Mouse (Mus musculus): ENCODE results near the gene Rpl14. TPM values are rescaled to one million over a fixed set of nuclear protein-coding genes. Genes with fewer than 3 reads are reported as not detected.

The Rpl14 gene
- polyA plus RNA-seq, 1 experiment from 2014 or later = 857 TPM

- 75% methylated on average over 2 of the region's 2 CpGs for WGBS
- Histone ChIP-seq H3K4me2 (replicated peaks) (no peak overlapping the region), H3K27me3 (no peaks in the 10 kb centered on the region; the same call in 1 of the 2 replicates), H3K36me3 (no peaks in the 10 kb centered on the region), H3K9ac (no peak overlapping the region), H3K9me3 (replicated peaks) (no peaks in the 10 kb centered on the region), H3K27ac (replicated peaks) (no peak overlapping the region), H3K4me1 (peaks cover 30% of the 10 kb centered on the region), H3K4me3 (replicated peaks) (no peak overlapping the region)
- ATAC-seq (ENCODE audit: insufficient number of reproducible peaks, low FRiP score, low TSS enrichment, low read depth) = no peak
Measured at GRCm38 (mm10) chr9:120545994-120546393, 25.2 kb upstream of the Rpl14 start.

GRCm38 (mm10) chr9:120546482-120546881 is 24.8 kb upstream of the Rpl14 start:
- Histone ChIP-seq H3K9me3 (replicated peaks) (no peaks in the 10 kb centered on the region), H3K4me1 (peaks cover 27% of the 10 kb centered on the region), H3K4me2 (replicated peaks) (no peak overlapping the region), H3K27ac (replicated peaks) (no peak overlapping the region; the same call in 1 of the 2 replicates), H3K27me3 (no peaks in the 10 kb centered on the region; the same call in 1 of the 2 replicates), H3K36me3 (no peaks in the 10 kb centered on the region), H3K4me3 (replicated peaks) (no peak overlapping the region), H3K9ac (no peak overlapping the region)
- no peak for ATAC-seq (ENCODE audit: insufficient number of reproducible peaks, low FRiP score, low TSS enrichment, low read depth)
- 81% methylated on average over 9 of the region's 9 CpGs for WGBS

GRCm38 (mm10) chr9:120547026-120547668 is 24.1 kb upstream of the Rpl14 start:
- Histone ChIP-seq H3K27me3 (no peaks in the 10 kb centered on the region), H3K36me3 (no peaks in the 10 kb centered on the region), H3K4me3 (replicated peaks) (no peak overlapping the region), H3K4me1 (peaks cover 21% of the 10 kb centered on the region), H3K4me2 (replicated peaks) (peak overlapping the region; percentile 39), H3K27ac (replicated peaks) (peak overlapping the region; percentile 41), H3K9me3 (replicated peaks) (no peaks in the 10 kb centered on the region), H3K9ac (no peak overlapping the region)
- 11% methylated on average over 16 of the region's 16 CpGs for WGBS
- ATAC-seq (ENCODE audit: insufficient number of reproducible peaks, low FRiP score, low TSS enrichment, low read depth) = peak; percentile 39

GRCm38 (mm10) chr9:120550778-120551177 is 20.5 kb upstream of the Rpl14 start:
- no peaks in the 10 kb centered on the region for H3K27me3 ChIP-seq
- no peak overlapping the region for H3K4me3 ChIP-seq (replicated peaks)
- no peaks in the 10 kb centered on the region for H3K9me3 ChIP-seq (replicated peaks)
- no peaks in the 10 kb centered on the region for H3K36me3 ChIP-seq
- peaks cover 18% of the 10 kb centered on the region for H3K4me1 ChIP-seq
- no peak overlapping the region for H3K4me2 ChIP-seq (replicated peaks)
- 71% methylated on average over 9 of the region's 9 CpGs for WGBS
- H3K9ac ChIP-seq = no peak overlapping the region
- no peak for ATAC-seq (ENCODE audit: insufficient number of reproducible peaks, low FRiP score, low TSS enrichment, low read depth)
- H3K27ac ChIP-seq (replicated peaks) = no peak overlapping the region

- H3K36me3 ChIP-seq = no peaks in the 10 kb centered on the region
- ATAC-seq (ENCODE audit: insufficient number of reproducible peaks, low FRiP score, low TSS enrichment, low read depth) = no peak
- no peak overlapping the region for H3K4me3 ChIP-seq (replicated peaks)
- no peaks in the 10 kb centered on the region for H3K9me3 ChIP-seq (replicated peaks)
- no peak overlapping the region for H3K27ac ChIP-seq (replicated peaks)
- no peaks in the 10 kb centered on the region for H3K27me3 ChIP-seq
- H3K4me1 ChIP-seq = no peaks in the 10 kb centered on the region
- 84% methylated on average over 3 of the region's 3 CpGs for WGBS
- H3K9ac ChIP-seq = no peak overlapping the region
- no peak overlapping the region for H3K4me2 ChIP-seq (replicated peaks)
Measured at GRCm38 (mm10) chr9:120563590-120563989, 7.7 kb upstream of the Rpl14 start.

GRCm38 (mm10) chr9:120564247-120564646 is 7.0 kb upstream of the Rpl14 start:
- Histone ChIP-seq H3K4me3 (replicated peaks) (no peak overlapping the region), H3K36me3 (no peaks in the 10 kb centered on the region), H3K9ac (no peak overlapping the region), H3K9me3 (replicated peaks) (no peaks in the 10 kb centered on the region), H3K4me2 (replicated peaks) (no peak overlapping the region), H3K27me3 (no peaks in the 10 kb centered on the region), H3K27ac (replicated peaks) (no peak overlapping the region), H3K4me1 (no peaks in the 10 kb centered on the region)
- WGBS = 78% methylated on average over 2 of the region's 2 CpGs
- no peak for ATAC-seq (ENCODE audit: insufficient number of reproducible peaks, low FRiP score, low TSS enrichment, low read depth)

- Histone ChIP-seq H3K9me3 (replicated peaks) (no peaks in the 10 kb centered on the region), H3K4me1 (peaks cover 9% of the 10 kb centered on the region), H3K9ac (no peak overlapping the region), H3K4me2 (replicated peaks) (no peak overlapping the region), H3K27ac (replicated peaks) (no peak overlapping the region), H3K36me3 (no peaks in the 10 kb centered on the region), H3K27me3 (no peaks in the 10 kb centered on the region), H3K4me3 (replicated peaks) (no peak overlapping the region)
- no peak for ATAC-seq (ENCODE audit: insufficient number of reproducible peaks, low FRiP score, low TSS enrichment, low read depth)
- 79% methylated on average over 5 of the region's 5 CpGs for WGBS
Measured at GRCm38 (mm10) chr9:120566384-120566783, 4.9 kb upstream of the Rpl14 start.

GRCm38 (mm10) chr9:120568917-120569316 is 2.3 kb upstream of the Rpl14 start:
- no peak overlapping the region for H3K4me2 ChIP-seq (replicated peaks)
- H3K4me3 ChIP-seq (replicated peaks) = no peak overlapping the region
- no peak overlapping the region for H3K9ac ChIP-seq
- H3K9me3 ChIP-seq (replicated peaks) = no peaks in the 10 kb centered on the region
- peaks cover 17% of the 10 kb centered on the region for H3K36me3 ChIP-seq
- 68% methylated on average over 2 of the region's 2 CpGs for WGBS
- no peak for ATAC-seq (ENCODE audit: insufficient number of reproducible peaks, low FRiP score, low TSS enrichment, low read depth)
- H3K27me3 ChIP-seq = no peaks in the 10 kb centered on the region
- peaks cover 23% of the 10 kb centered on the region for H3K4me1 ChIP-seq
- no peak overlapping the region for H3K27ac ChIP-seq (replicated peaks)

- ATAC-seq (ENCODE audit: insufficient number of reproducible peaks, low FRiP score, low TSS enrichment, low read depth) = no peak
- H3K36me3 ChIP-seq = peaks cover 26% of the 10 kb centered on the region
- no peak overlapping the region for H3K4me2 ChIP-seq (replicated peaks)
- 61% methylated on average over 13 of the region's 13 CpGs for WGBS
- no peaks in the 10 kb centered on the region for H3K9me3 ChIP-seq (replicated peaks)
- H3K27me3 ChIP-seq = no peaks in the 10 kb centered on the region
- no peak overlapping the region for H3K9ac ChIP-seq
- no peak overlapping the region for H3K27ac ChIP-seq (replicated peaks)
- H3K4me3 ChIP-seq (replicated peaks) = no peak overlapping the region
- H3K4me1 ChIP-seq = peaks cover 23% of the 10 kb centered on the region
Measured at GRCm38 (mm10) chr9:120569721-120570333, 1.4 kb upstream of the Rpl14 start.

- H3K4me2 ChIP-seq (replicated peaks) = peak overlapping the region; percentile 81
- peaks cover 31% of the 10 kb centered on the region for H3K36me3 ChIP-seq
- H3K4me1 ChIP-seq = peaks cover 23% of the 10 kb centered on the region
- no peak overlapping the region; the same call in 1 of the 2 replicates for H3K27ac ChIP-seq (replicated peaks)
- 31% methylated on average over 2 of the region's 2 CpGs for WGBS
- no peaks in the 10 kb centered on the region for H3K9me3 ChIP-seq (replicated peaks)
- ATAC-seq (ENCODE audit: insufficient number of reproducible peaks, low FRiP score, low TSS enrichment, low read depth) = no peak
- no peaks in the 10 kb centered on the region for H3K27me3 ChIP-seq
- H3K4me3 ChIP-seq (replicated peaks) = peak overlapping the region; percentile 91
- peak overlapping the region; percentile 43; the same call in 1 of the 2 replicates for H3K9ac ChIP-seq
Measured at GRCm38 (mm10) chr9:120570334-120570725, 914 bp upstream of the Rpl14 start.

GRCm38 (mm10) chr9:120571593-120572385 is 545 bp downstream of the Rpl14 start:
- H3K9ac ChIP-seq = peak overlapping the region; percentile 93
- WGBS = 1% methylated on average over 53 of the region's 53 CpGs
- peak; percentile 74 for ATAC-seq (ENCODE audit: insufficient number of reproducible peaks, low FRiP score, low TSS enrichment, low read depth)
- no peaks in the 10 kb centered on the region for H3K27me3 ChIP-seq
- peak overlapping the region; percentile 82 for H3K27ac ChIP-seq (replicated peaks)
- peak overlapping the region; percentile 79 for H3K4me2 ChIP-seq (replicated peaks)
- H3K9me3 ChIP-seq (replicated peaks) = no peaks in the 10 kb centered on the region
- H3K4me3 ChIP-seq (replicated peaks) = peak overlapping the region; percentile 91
- peaks cover 41% of the 10 kb centered on the region for H3K36me3 ChIP-seq
- peaks cover 30% of the 10 kb centered on the region for H3K4me1 ChIP-seq

Measured in embryonic facial prominence, embryonic 15.5 days (tissue).